Mouse (Mus musculus) heart, adult 2 months (tissue): ENCODE results near the gene Fbxo47. TPM values are rescaled to one million over a fixed set of nuclear protein-coding genes. Genes with fewer than 3 reads are reported as not detected.
A peak's percentile ranks its signal among the peaks of the same experiment; 100 is the strongest.

Source experiments
- DNase-seq, 2 experiments: peaks; one replicate each; pipeline ENCODE4 v3.0.0; 2021
- H3K27ac ChIP-seq: fragments of 200-600 bp; 2 replicates; pipeline ENCODE4 v1.8.1; 2022
- H3K27me3 ChIP-seq: fragments of 200-500 bp; 2 replicates; pipeline ENCODE4 v1.6.1; 2012; ENCODE audit warnings: mild to moderate bottlenecking, low read length, inconsistent platforms, mixed read lengths; ENCODE audit not compliant: control insufficient read depth, insufficient read depth
- H3K36me3 ChIP-seq: fragments of 200-500 bp; 2 replicates; pipeline ENCODE4 v1.6.1; 2012; ENCODE audit warnings: low read length, inconsistent platforms; ENCODE audit not compliant: control insufficient read depth, insufficient read depth
- H3K4me1 ChIP-seq: fragments of 200-500 bp; 2 replicates; pipeline ENCODE4 v1.6.1; 2011; ENCODE audit warnings: low read length; ENCODE audit not compliant: control insufficient read depth, insufficient read depth
- H3K4me3 ChIP-seq: fragments of 200-600 bp; 2 replicates; pipeline ENCODE4 v1.8.1; 2022
- H3K79me2 ChIP-seq: fragments of 200-500 bp; replicated peaks from 2 replicates; pipeline ENCODE4 v1.6.1; 2012; ENCODE audit warnings: mild to moderate bottlenecking, inconsistent platforms, low read length, moderate library complexity, mixed read lengths; ENCODE audit not compliant: control insufficient read depth, insufficient read depth
- H3K9ac ChIP-seq: fragments of 200-500 bp; 2 replicates; pipeline ENCODE4 v1.6.1; 2012; ENCODE audit warnings: low read depth, mild to moderate bottlenecking, control low read depth, inconsistent platforms, low read length, mixed read lengths
- CTCF ChIP-seq: fragments of 200-600 bp; IDR thresholded peaks from 2 replicates; pipeline ENCODE4 v1.8.1; 2022; ENCODE audit warnings: antibody characterized with exemption, mild to moderate bottlenecking, moderate library complexity
- EP300 ChIP-seq: fragments of 200-500 bp; IDR thresholded peaks from 2 replicates; pipeline ENCODE4 v1.6.1; 2011; ENCODE audit warnings: low read depth, low read length, control low read depth; ENCODE audit not compliant: insufficient read depth
- POLR2A ChIP-seq: fragments of 200-500 bp; IDR thresholded peaks from 2 replicates; pipeline ENCODE4 v1.6.1; 2011; ENCODE audit warnings: mild to moderate bottlenecking, low read depth, low read length, control low read depth; ENCODE audit not compliant: insufficient read depth
- WGBS: fragments of 180-500 bp; shearing (Covaris S2); methylation state at CpG from one replicate; pipeline ENCODE4 v1.1.7; 2018; 5-methylcytosine and 5-hydroxymethylcytosine counted together
- intact Hi-C: fragments of 180-260 bp; cut with DNase I; formaldehyde crosslinking; loops from one replicate; pipeline ENCODE4 v1.15.1; 2025
- polyA plus RNA-seq: library from polyadenylated mRNA; depleted of rRNA; stranded (reverse); fragments of >200 nt; gene quantifications from 2 replicates; pipeline ENCODE4 v1.2.3, GENCODE M21; 2012; rRNA removed
- total RNA-seq, 2 experiments: library from RNA; stranded (reverse); gene quantifications; 2 replicates each; pipeline ENCODE4 v1.2.3; 2021

Gene Fbxo47
- total and polyA plus RNA-seq, 3 experiments = 0.29 to 0.45 (median 0.43) TPM

- DNase-seq = peak; percentile 47 to 50
- peaks cover 55% of the 10 kb centered on the region for H3K4me1 ChIP-seq
- peak overlapping the region; percentile 39 for H3K9ac ChIP-seq
- intact Hi-C loops = no loop called here
- WGBS = 12% methylated on average over 9 of the region's 9 CpGs
- H3K36me3 ChIP-seq = peaks cover 31% of the 10 kb centered on the region
- TF ChIP-seq CTCF (no peak), POLR2A (no peak), EP300 (no peak)
- H3K27ac ChIP-seq = peak overlapping the region; percentile 79
- no peak overlapping the region for H3K4me3 ChIP-seq
- no peaks in the 10 kb centered on the region for H3K27me3 ChIP-seq
- H3K79me2 ChIP-seq = no peaks in the 10 kb centered on the region
These were observed 78.9 kb downstream of the Fbxo47 start for GRCm38 (mm10) chr11:97804841-97805661.

GRCm38 (mm10) chr11:97803847-97804246 is 80.1 kb downstream of the Fbxo47 start:
- DNase-seq = peak in 1 of 2 experiments; percentile 28
- Histone ChIP-seq H3K4me1 (peaks cover 45% of the 10 kb centered on the region), H3K36me3 (peaks cover 25% of the 10 kb centered on the region), H3K27me3 (no peaks in the 10 kb centered on the region), H3K4me3 (no peak overlapping the region), H3K79me2 (no peaks in the 10 kb centered on the region), H3K9ac (no peak overlapping the region), H3K27ac (peak overlapping the region; percentile 79)
- TF ChIP-seq CTCF (no peak), POLR2A (no peak), EP300 (no peak)
- 44% methylated on average over 5 of the region's 5 CpGs for WGBS
- intact Hi-C loops = no loop called here

Other genes starting within 250 kb of the Fbxo47 start
- gene Mllt6, start 220.7 kb downstream of the Fbxo47 start, total RNA-seq = 10 to 100 TPM; 67.1 to 72.5 TPM
- gene Mllt6, start 220.7 kb downstream of the Fbxo47 start, polyA plus RNA-seq = 37.9 and 46.2 TPM in 2 replicates
- 100 to 1,000 TPM; 130 to 137 TPM for gene Cisd3, start 198.3 kb downstream of the Fbxo47 start, total RNA-seq
- 82.7 and 106 TPM in 2 replicates for gene Cisd3, start 198.3 kb downstream of the Fbxo47 start, polyA plus RNA-seq
- 1 to 10 TPM; 4.1 to 5.6 TPM for gene Pcgf2, start 183.7 kb downstream of the Fbxo47 start, total RNA-seq
- gene Pcgf2, start 183.7 kb downstream of the Fbxo47 start, polyA plus RNA-seq = 9.5 and 17.8 TPM in 2 replicates
- 100 to 1,000 TPM; 135 to 139 TPM for gene Psmb3, start 180.8 kb downstream of the Fbxo47 start, total RNA-seq
- gene Psmb3, start 180.8 kb downstream of the Fbxo47 start, polyA plus RNA-seq = 273 and 314 TPM in 2 replicates
- gene Pip4k2b, start 139.4 kb downstream of the Fbxo47 start, total RNA-seq = 10 to 100 TPM; 20.8 to 21.4 TPM
- 13.8 and 18.1 TPM in 2 replicates for gene Pip4k2b, start 139.4 kb downstream of the Fbxo47 start, polyA plus RNA-seq
- gene Cwc25, start 117.6 kb downstream of the Fbxo47 start, total RNA-seq = 1 to 10 TPM; 7.6 to 7.9 TPM
- 6.0 and 8.7 TPM in 2 replicates for gene Cwc25, start 117.6 kb downstream of the Fbxo47 start, polyA plus RNA-seq
- gene 1700001P01Rik, start 108.2 kb downstream of the Fbxo47 start, total RNA-seq = not detected
- 0.20 TPM in 1 of 2 replicates, not detected in the other for gene 1700001P01Rik, start 108.2 kb downstream of the Fbxo47 start, polyA plus RNA-seq
- gene Rpl23, start 101.7 kb downstream of the Fbxo47 start, total RNA-seq = 100 to 1,000 TPM; 509 to 574 TPM
- 103 and 140 TPM in 2 replicates for gene Rpl23, start 101.7 kb downstream of the Fbxo47 start, polyA plus RNA-seq
- 10 to 100 TPM; 28.2 to 31.6 TPM for gene Lasp1, start 85.2 kb downstream of the Fbxo47 start, total RNA-seq
- 31.1 and 38.5 TPM in 2 replicates for gene Lasp1, start 85.2 kb downstream of the Fbxo47 start, polyA plus RNA-seq
- gene B230217C12Rik, start 43.4 kb downstream of the Fbxo47 start, total RNA-seq = 1 to 10 TPM in 1 of 2 experiments, under 1 TPM in 1; 0.64 to 1.6 TPM
- gene B230217C12Rik, start 43.4 kb downstream of the Fbxo47 start, polyA plus RNA-seq = 2.3 and 2.7 TPM in 2 replicates
- 1 to 10 TPM; 4.5 to 5.5 TPM for gene Plxdc1, start 102.3 kb upstream of the Fbxo47 start, total RNA-seq
- gene Plxdc1, start 102.3 kb upstream of the Fbxo47 start, polyA plus RNA-seq = 6.6 and 8.5 TPM in 2 replicates
- under 1 TPM; 0.66 to 0.70 TPM for gene Arl5c, start 112.0 kb upstream of the Fbxo47 start, total RNA-seq
- 2.4 and 2.8 TPM in 2 replicates for gene Arl5c, start 112.0 kb upstream of the Fbxo47 start, polyA plus RNA-seq
- gene Cacnb1, start 138.9 kb upstream of the Fbxo47 start, total RNA-seq = 1 to 10 TPM; 5.9 to 6.1 TPM
- 10.0 and 10.5 TPM in 2 replicates for gene Cacnb1, start 138.9 kb upstream of the Fbxo47 start, polyA plus RNA-seq
- gene Rpl19, start 142.6 kb upstream of the Fbxo47 start, total RNA-seq = 100 to 1,000 TPM; 505 to 604 TPM
- gene Rpl19, start 142.6 kb upstream of the Fbxo47 start, polyA plus RNA-seq = 348 and 422 TPM in 2 replicates
- gene Stac2, start 169.3 kb upstream of the Fbxo47 start, total RNA-seq = under 1 TPM; 0.10 to 0.20 TPM
- 0.09 and 0.35 TPM in 2 replicates for gene Stac2, start 169.3 kb upstream of the Fbxo47 start, polyA plus RNA-seq